Mouse (Mus musculus) heart, embryonic 14.5 days (tissue): ENCODE measurements around the gene Lhfp. TPM values are rescaled to one million over a fixed set of nuclear protein-coding genes. Genes with fewer than 3 reads are reported as not detected.

Source experiments
- ATAC-seq: fragments of 200-750 bp; cut with Nextera tagmentation; 2 replicates; pipeline ENCODE4 v1.8.0; 2017; ENCODE audit warnings: low read depth, moderate TSS enrichment; ENCODE audit not compliant: insufficient number of reproducible peaks, insufficient read depth, low FRiP score
- H3K27ac ChIP-seq, 2 experiments: fragments of 200-500 bp in 1 of 2; fragments of 300-500 bp in 1 of 2; sonication (generic) in 1 of 2; replicated peaks in 1 of 2; 2 replicates each; pipeline ENCODE4 v1.5.1; 2012 to 2014; ENCODE audit warnings: low read depth in 2 of 2, low read length in 2 of 2, control low read depth in 1 of 2, mild to moderate bottlenecking in 1 of 2, mixed read lengths in 1 of 2; ENCODE audit not compliant: control insufficient read depth in 1 of 2, insufficient read depth in 1 of 2
- H3K27me3 ChIP-seq: fragments of 300-500 bp; sonication (generic); 2 replicates; pipeline ENCODE4 v1.6.1; 2014; ENCODE audit warnings: mild to moderate bottlenecking, low read length, control low read depth; ENCODE audit not compliant: control insufficient read depth, insufficient read depth
- H3K36me3 ChIP-seq: fragments of 300-500 bp; sonication (generic); 2 replicates; pipeline ENCODE4 v1.6.1; 2014; ENCODE audit warnings: mild to moderate bottlenecking, control low read depth, low read length, mixed read lengths; ENCODE audit not compliant: control insufficient read depth, insufficient read depth
- H3K4me1 ChIP-seq, 2 experiments: fragments of 200-500 bp in 1 of 2; fragments of 300-500 bp in 1 of 2; sonication (generic) in 1 of 2; 2 replicates each; pipeline ENCODE4 v1.6.1; 2012 to 2014; ENCODE audit warnings: low read length in 2 of 2, control low read depth in 1 of 2, mixed read lengths in 1 of 2; ENCODE audit not compliant: control insufficient read depth in 2 of 2, insufficient read depth in 2 of 2
- H3K4me2 ChIP-seq: fragments of 300-500 bp; sonication (generic); 2 replicates; pipeline ENCODE4 v1.6.1; 2014; ENCODE audit warnings: mild to moderate bottlenecking, low read length
- H3K4me3 ChIP-seq, 2 experiments: fragments of 200-500 bp in 1 of 2; fragments of 300-500 bp in 1 of 2; sonication (generic) in 1 of 2; 2 replicates each; pipeline ENCODE4 v1.5.1; 2012 to 2014; ENCODE audit warnings: low read length in 2 of 2, mild to moderate bottlenecking in 2 of 2, control low read depth in 1 of 2, low read depth in 1 of 2, moderate library complexity in 1 of 2; ENCODE audit not compliant: control insufficient read depth in 1 of 2, insufficient read depth in 1 of 2
- H3K9ac ChIP-seq: fragments of 300-500 bp; sonication (generic); 2 replicates; pipeline ENCODE4 v1.6.1; 2014; ENCODE audit warnings: mild to moderate bottlenecking, low read length
- H3K9me3 ChIP-seq: fragments of 300-500 bp; sonication (generic); 2 replicates; pipeline ENCODE4 v1.6.1; 2016; ENCODE audit warnings: low read length, control low read depth; ENCODE audit not compliant: control insufficient read depth
- WGBS: fragments of 180-500 bp; shearing (Covaris S2); extraction: QIAGEN DNeasy Blood & Tissue Kit; methylation state at CpG from one replicate; pipeline ENCODE4 v1.1.7; 2014; 5-methylcytosine and 5-hydroxymethylcytosine counted together
- polyA plus RNA-seq: library from polyadenylated mRNA; unstranded; fragments of >200 nt; fragmentation: Nextera tagmentation; extraction: Ambion mirVana; gene quantifications from 2 replicates; pipeline ENCODE4 v1.2.1, GENCODE M21; 2014

The Lhfp gene
- polyA plus RNA-seq, 1 experiment from 2014 or later = 93.2 TPM

DNA sequence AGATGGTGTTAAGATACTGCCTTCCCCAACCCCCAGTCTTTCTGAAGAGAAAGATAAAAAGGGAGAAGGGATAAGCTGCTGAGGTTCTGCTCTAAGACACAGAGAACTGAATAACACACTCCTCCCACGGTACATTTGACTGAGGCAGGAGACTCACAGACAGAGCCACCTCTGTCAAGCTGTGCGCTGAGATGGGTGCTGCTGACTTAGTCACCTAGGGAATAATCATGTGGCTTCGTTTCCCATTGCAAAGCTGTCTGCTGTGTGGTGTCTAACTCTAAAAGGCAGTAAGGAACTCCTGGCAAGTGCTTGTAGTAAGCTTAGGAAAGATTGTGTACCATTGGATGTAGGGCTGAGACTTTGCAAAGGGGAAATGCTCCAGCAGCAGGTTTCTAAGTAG, 120.6 kb downstream of the Lhfp start:
- Histone ChIP-seq H3K4me2 (no peak overlapping the region), H3K4me3 (no peak overlapping the region), H3K9me3 (no peaks in the 10 kb centered on the region), H3K4me1 (peaks cover 14 to 32% of the 10 kb centered on the region in 2 experiments), H3K36me3 (no peaks in the 10 kb centered on the region), H3K9ac (no peak overlapping the region), H3K27ac (no peak overlapping the region), H3K27me3 (no peaks in the 10 kb centered on the region)
- 76% methylated on average over 3 of the region's 3 CpGs for WGBS
- ATAC-seq = no peak

DNA sequence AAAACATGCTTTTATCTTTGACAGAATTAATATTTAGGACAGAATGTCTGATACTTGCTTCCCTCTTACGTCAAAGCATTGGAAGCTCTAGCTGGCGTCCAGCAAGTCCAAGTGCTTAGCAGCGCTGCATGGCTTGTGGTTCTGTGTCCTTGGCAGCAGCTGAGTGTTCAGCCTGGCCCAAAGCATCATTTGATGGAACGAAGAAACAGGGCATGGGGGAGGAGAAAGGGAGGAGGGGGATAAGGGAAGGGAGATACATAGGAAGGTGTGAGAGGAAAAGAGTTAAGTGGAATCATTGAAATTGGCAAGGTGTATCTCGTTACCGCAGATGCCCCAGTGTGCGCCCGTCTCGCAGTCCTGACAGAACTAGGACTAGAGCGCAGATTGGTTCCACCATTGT, 124.0 kb downstream of the Lhfp start:
- 71% methylated on average over 10 of the region's 10 CpGs for WGBS
- Histone ChIP-seq H3K27ac (peak overlapping the region; percentile 24 to 49; a peak in 3 of 4 replicates), H3K4me1 (peaks cover 14 to 37% of the 10 kb centered on the region in 2 experiments), H3K9me3 (no peaks in the 10 kb centered on the region), H3K9ac (no peak overlapping the region), H3K36me3 (no peaks in the 10 kb centered on the region), H3K4me2 (0 out of 2 replicates have a peak overlapping the region, but pooled peaks have one; percentile 3), H3K4me3 (no peak overlapping the region), H3K27me3 (no peaks in the 10 kb centered on the region)
- ATAC-seq = no peak

DNA sequence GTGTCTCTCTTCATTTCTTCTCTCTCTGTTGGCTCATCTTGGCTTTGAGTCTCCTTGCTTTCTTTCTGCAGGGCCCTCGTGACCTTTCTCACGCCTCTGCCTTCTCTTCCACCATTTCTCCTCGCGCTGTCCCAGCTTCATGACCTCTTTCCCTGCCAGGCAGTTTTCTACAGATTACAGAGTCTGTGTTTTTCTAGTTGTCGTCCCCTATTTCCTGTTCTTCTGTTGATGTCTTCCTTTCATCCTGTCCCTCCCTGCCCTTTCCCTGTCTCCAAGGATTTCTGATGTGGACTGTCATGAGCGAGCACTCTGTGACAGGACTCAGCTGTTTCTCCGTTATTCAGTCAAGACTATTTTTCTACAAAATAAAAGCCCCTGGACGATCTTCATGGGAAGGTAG, 124.7 kb downstream of the Lhfp start:
- Histone ChIP-seq H3K36me3 (no peaks in the 10 kb centered on the region), H3K4me2 (no peak overlapping the region), H3K4me1 (peaks cover 14 to 37% of the 10 kb centered on the region in 2 experiments), H3K9me3 (no peaks in the 10 kb centered on the region), H3K27ac (peak overlapping the region; percentile 31 to 34; a peak in 2 of 4 replicates), H3K4me3 (no peak overlapping the region), H3K27me3 (no peaks in the 10 kb centered on the region), H3K9ac (no peak overlapping the region)
- 51% methylated on average over 8 of the region's 8 CpGs for WGBS
- peak; percentile 47 for ATAC-seq

DNA sequence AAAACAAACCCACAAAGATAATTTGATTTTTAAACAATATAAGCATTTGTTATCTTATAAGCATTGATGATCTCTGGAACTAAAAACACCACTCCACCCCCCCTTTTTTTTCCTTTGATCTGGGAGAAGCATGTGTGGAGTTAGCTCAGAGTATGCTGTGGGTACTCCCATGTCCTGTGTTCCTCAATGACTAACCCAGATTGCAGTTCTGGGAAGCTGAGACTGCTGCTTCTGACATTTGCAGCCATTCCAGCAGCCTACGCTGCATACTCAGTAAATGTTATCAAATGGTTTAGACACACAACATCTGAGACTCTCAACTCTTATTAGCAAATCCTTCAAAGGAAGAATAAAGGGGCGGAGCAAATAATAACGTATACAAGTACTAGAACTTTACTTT, 128.2 kb downstream of the Lhfp start:
- H3K36me3 ChIP-seq = no peaks in the 10 kb centered on the region
- H3K4me1 ChIP-seq = peaks cover 11 to 32% of the 10 kb centered on the region in 2 experiments
- H3K4me3 ChIP-seq = no peak overlapping the region
- H3K27me3 ChIP-seq = no peaks in the 10 kb centered on the region
- H3K4me2 ChIP-seq = no peak overlapping the region
- H3K9ac ChIP-seq = no peak overlapping the region
- 84% methylated on average over 3 of the region's 3 CpGs for WGBS
- no peak for ATAC-seq
- no peak overlapping the region for H3K27ac ChIP-seq
- no peaks in the 10 kb centered on the region for H3K9me3 ChIP-seq

DNA sequence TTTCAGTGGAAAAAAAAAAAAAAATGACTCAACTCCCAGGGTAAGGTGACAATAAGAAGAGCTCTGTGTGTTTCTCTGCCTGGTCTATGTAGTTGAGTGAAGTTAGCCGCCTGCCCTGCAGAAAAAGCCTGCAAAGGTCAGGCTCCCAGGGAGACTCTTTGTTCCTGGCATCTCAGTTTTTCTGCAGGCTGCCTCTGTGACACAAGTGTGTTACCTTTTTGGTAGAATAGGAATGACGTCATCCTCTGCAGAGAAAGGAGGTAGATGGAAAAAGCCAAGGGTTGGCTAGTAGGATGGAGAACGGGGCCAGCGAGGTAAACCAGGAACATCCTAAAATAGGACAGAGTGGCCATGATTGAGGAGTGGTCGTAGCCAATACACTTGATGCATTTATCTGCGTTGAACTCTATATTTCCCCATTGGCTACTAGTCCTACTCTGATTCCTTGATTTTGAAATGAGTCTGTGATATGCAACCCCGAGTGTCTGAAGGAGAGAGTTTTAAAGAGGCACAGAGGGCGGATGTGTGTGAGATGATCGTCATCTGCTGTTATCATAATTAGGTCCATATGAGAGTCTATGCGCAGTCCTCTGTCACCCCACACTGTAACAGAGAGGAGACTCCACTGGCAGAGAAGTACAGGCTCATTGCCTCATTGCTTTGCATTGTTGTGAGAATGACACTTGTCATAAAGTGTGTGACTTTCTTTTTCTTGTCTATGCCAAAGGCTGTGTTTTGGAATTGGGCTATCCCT, 132.2 kb downstream of the Lhfp start:
- H3K4me2 ChIP-seq = no peak overlapping the region
- H3K9ac ChIP-seq = no peak overlapping the region
- H3K36me3 ChIP-seq = no peaks in the 10 kb centered on the region
- peaks cover 4% of the 10 kb centered on the region; the same call in 1 of the 2 replicates for H3K9me3 ChIP-seq
- no peaks in the 10 kb centered on the region for H3K27me3 ChIP-seq
- 68% methylated on average over 10 of the region's 10 CpGs for WGBS
- H3K27ac ChIP-seq = 0 out of 4 replicates have a peak overlapping the region, but pooled peaks have one; percentile 12 to 33
- peaks cover 2 to 18% of the 10 kb centered on the region in 2 experiments; a peak in 3 of 4 replicates for H3K4me1 ChIP-seq
- no peak for ATAC-seq
- no peak overlapping the region for H3K4me3 ChIP-seq

DNA sequence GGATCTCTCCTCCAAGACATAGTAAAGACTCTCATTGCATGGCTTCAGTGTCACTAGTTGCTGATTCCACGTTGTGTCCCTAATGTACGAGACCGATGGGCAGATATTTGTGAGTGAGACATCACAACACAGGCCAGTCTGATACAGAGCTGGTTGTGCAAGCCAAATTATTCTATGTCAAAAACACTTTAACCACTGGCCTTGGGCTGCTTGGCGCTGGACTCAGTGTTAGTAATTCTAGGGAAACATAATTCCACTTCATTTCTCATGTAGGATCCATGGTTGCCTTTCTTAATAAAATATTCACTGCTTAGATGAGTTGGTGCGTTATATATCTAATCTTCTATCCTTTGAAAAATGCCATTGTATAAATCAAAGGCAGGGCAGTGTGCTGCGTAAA, 138.6 kb downstream of the Lhfp start:
- Histone ChIP-seq H3K27ac (no peak overlapping the region), H3K9ac (no peak overlapping the region), H3K27me3 (no peaks in the 10 kb centered on the region), H3K36me3 (no peaks in the 10 kb centered on the region), H3K4me2 (no peak overlapping the region), H3K4me3 (no peak overlapping the region), H3K4me1 (no peaks in the 10 kb centered on the region; a peak in 1 of 4 replicates), H3K9me3 (peaks cover 4% of the 10 kb centered on the region; the same call in 1 of the 2 replicates)
- 89% methylated on average over 6 of the region's 6 CpGs for WGBS
- no peak for ATAC-seq

DNA sequence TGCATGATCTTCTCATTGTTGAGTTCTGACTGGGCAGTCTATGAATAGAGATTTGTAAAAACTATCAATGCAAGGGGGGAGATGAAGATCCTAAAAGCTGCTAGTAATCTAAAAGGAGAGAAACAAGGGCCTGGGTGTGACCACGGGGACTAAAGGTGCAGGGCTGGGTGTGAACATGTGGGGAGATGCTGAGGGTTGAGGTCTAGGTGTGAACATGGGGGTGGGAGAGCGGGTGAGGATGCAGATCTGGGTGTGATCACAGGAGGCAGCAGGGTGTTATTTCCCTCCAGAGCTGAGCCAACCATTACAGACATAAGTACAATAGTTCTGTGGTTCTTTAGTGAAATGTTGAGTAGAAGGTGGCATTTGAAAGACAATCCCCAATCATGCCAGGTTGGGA, 144.1 kb downstream of the Lhfp start:
- Histone ChIP-seq H3K4me1 (no peaks in the 10 kb centered on the region; a peak in 1 of 4 replicates), H3K9ac (no peak overlapping the region), H3K4me2 (no peak overlapping the region), H3K27me3 (no peaks in the 10 kb centered on the region), H3K36me3 (no peaks in the 10 kb centered on the region), H3K4me3 (no peak overlapping the region), H3K9me3 (no peaks in the 10 kb centered on the region), H3K27ac (no peak overlapping the region)
- no peak for ATAC-seq
- 82% methylated on average over 2 of the region's 2 CpGs for WGBS
